Mouse (Mus musculus): Measurements from ENCODE around the gene Tgoln1. TPM values are rescaled to one million over a fixed set of nuclear protein-coding genes. Genes with fewer than 3 reads are reported as not detected.
A peak's percentile ranks its signal among the peaks of the same experiment; 100 is the strongest.

Tgoln1 gene
- total and polyA plus RNA-seq, 3 experiments, result 29.0 to 68.0 (median 60.1) TPM

GRCm38 (mm10) chr6:72627276-72627675 lies 10.5 kb upstream of the Tgoln1 start:
- H3K4me3 ChIP-seq, result no peak overlapping the region
- intact Hi-C loops (cut with DNase I), result no loop called here
- TF ChIP-seq POLR2A (IDR thresholded peaks at IDR 0.05; ENCODE audit: insufficient read depth, low read depth, low read length) (no peak), EP300 (IDR thresholded peaks at IDR 0.05; ENCODE audit: insufficient read depth, low read depth, low read length) (no peak), CTCF (IDR thresholded peaks at IDR 0.05) (no peak)
- no peaks in the 10 kb centered on the region for H3K79me2 ChIP-seq (replicated peaks; ENCODE audit: control insufficient read depth, insufficient read depth, low read length)
- DNase-seq, result no peak
- H3K9ac ChIP-seq (ENCODE audit: low read depth, low read length), result no peak overlapping the region
- H3K4me1 ChIP-seq (ENCODE audit: control insufficient read depth, insufficient read depth, low read length), result no peaks in the 10 kb centered on the region; the same call in 1 of the 2 replicates
- no peaks in the 10 kb centered on the region for H3K36me3 ChIP-seq (ENCODE audit: control insufficient read depth, insufficient read depth, low read length)
- H3K27ac ChIP-seq, result no peak overlapping the region
- no peaks in the 10 kb centered on the region for H3K27me3 ChIP-seq (ENCODE audit: control insufficient read depth, insufficient read depth, low read length)
- 92% methylated on average over 16 of the region's 16 CpGs for WGBS

DNA sequence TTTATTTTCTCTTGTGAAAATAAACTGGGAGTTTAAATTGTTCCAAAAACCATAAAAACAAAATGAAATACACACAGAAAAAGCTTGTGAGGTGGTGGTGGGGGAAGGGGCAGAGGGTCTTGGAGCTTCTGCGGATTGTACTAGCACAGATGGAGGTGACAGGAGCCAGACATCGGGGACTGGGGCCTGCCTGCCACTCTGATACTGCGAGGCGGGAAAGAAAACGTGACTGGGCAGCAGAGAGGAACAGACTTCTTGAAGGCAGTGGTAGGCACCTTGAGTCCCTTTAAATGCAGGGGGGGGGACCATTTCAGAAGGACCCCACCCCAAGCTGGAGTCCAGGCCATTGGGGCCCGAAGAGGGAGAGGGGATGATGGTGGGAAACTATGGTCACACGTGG lies 9.6 kb upstream of the Tgoln1 start:
- Histone ChIP-seq H3K9ac (ENCODE audit: low read depth, low read length) (no peak overlapping the region), H3K4me1 (ENCODE audit: control insufficient read depth, insufficient read depth, low read length) (no peaks in the 10 kb centered on the region; the same call in 1 of the 2 replicates), H3K36me3 (ENCODE audit: control insufficient read depth, insufficient read depth, low read length) (no peaks in the 10 kb centered on the region), H3K79me2 (replicated peaks; ENCODE audit: control insufficient read depth, insufficient read depth, low read length) (no peaks in the 10 kb centered on the region), H3K27ac (no peak overlapping the region), H3K4me3 (no peak overlapping the region), H3K27me3 (ENCODE audit: control insufficient read depth, insufficient read depth, low read length) (no peaks in the 10 kb centered on the region)
- DNase-seq, result no peak
- 81% methylated on average over 7 of the region's 7 CpGs for WGBS
- no peak for TF ChIP-seq POLR2A (IDR thresholded peaks at IDR 0.05; ENCODE audit: insufficient read depth, low read depth, low read length)
- no peak for TF ChIP-seq EP300 (IDR thresholded peaks at IDR 0.05; ENCODE audit: insufficient read depth, low read depth, low read length)
- no peak for TF ChIP-seq CTCF (IDR thresholded peaks at IDR 0.05)
- intact Hi-C loops (cut with DNase I), result no loop called here

GRCm38 (mm10) chr6:72623661-72624402 lies 7.0 kb upstream of the Tgoln1 start:
- no peaks in the 10 kb centered on the region for H3K79me2 ChIP-seq (replicated peaks; ENCODE audit: control insufficient read depth, insufficient read depth, low read length)
- intact Hi-C loops (cut with DNase I), result no loop called here
- no peak overlapping the region for H3K27ac ChIP-seq
- no peaks in the 10 kb centered on the region for H3K27me3 ChIP-seq (ENCODE audit: control insufficient read depth, insufficient read depth, low read length)
- no peaks in the 10 kb centered on the region; the same call in 1 of the 2 replicates for H3K4me1 ChIP-seq (ENCODE audit: control insufficient read depth, insufficient read depth, low read length)
- no peak overlapping the region for H3K4me3 ChIP-seq
- 86% methylated on average over 8 of the region's 8 CpGs for WGBS
- H3K36me3 ChIP-seq (ENCODE audit: control insufficient read depth, insufficient read depth, low read length), result no peaks in the 10 kb centered on the region
- TF ChIP-seq POLR2A (IDR thresholded peaks at IDR 0.05; ENCODE audit: insufficient read depth, low read depth, low read length) (no peak), CTCF (IDR thresholded peaks at IDR 0.05) (no peak), EP300 (IDR thresholded peaks at IDR 0.05; ENCODE audit: insufficient read depth, low read depth, low read length) (no peak)
- DNase-seq, result peak; percentile 44 to 55
- no peak overlapping the region for H3K9ac ChIP-seq (ENCODE audit: low read depth, low read length)

- no peak overlapping the region for H3K9ac ChIP-seq (ENCODE audit: low read depth, low read length)
- no peak for DNase-seq
- H3K27me3 ChIP-seq (ENCODE audit: control insufficient read depth, insufficient read depth, low read length), result no peaks in the 10 kb centered on the region
- TF ChIP-seq CTCF (IDR thresholded peaks at IDR 0.05) (no peak), EP300 (IDR thresholded peaks at IDR 0.05; ENCODE audit: insufficient read depth, low read depth, low read length) (no peak), POLR2A (IDR thresholded peaks at IDR 0.05; ENCODE audit: insufficient read depth, low read depth, low read length) (no peak)
- H3K36me3 ChIP-seq (ENCODE audit: control insufficient read depth, insufficient read depth, low read length), result no peaks in the 10 kb centered on the region
- no peaks in the 10 kb centered on the region; the same call in 1 of the 2 replicates for H3K4me1 ChIP-seq (ENCODE audit: control insufficient read depth, insufficient read depth, low read length)
- H3K4me3 ChIP-seq, result no peak overlapping the region
- H3K27ac ChIP-seq, result no peak overlapping the region
- intact Hi-C loops (cut with DNase I), result no loop called here
- WGBS, result 59% methylated on average over 3 of the region's 3 CpGs
- no peaks in the 10 kb centered on the region for H3K79me2 ChIP-seq (replicated peaks; ENCODE audit: control insufficient read depth, insufficient read depth, low read length)
These were observed 6.1 kb upstream of the Tgoln1 start for GRCm38 (mm10) chr6:72622917-72623316.

- no peaks in the 10 kb centered on the region for H3K27me3 ChIP-seq (ENCODE audit: control insufficient read depth, insufficient read depth, low read length)
- peaks cover 2% of the 10 kb centered on the region; the same call in 1 of the 2 replicates for H3K36me3 ChIP-seq (ENCODE audit: control insufficient read depth, insufficient read depth, low read length)
- peaks cover 4% of the 10 kb centered on the region for H3K4me1 ChIP-seq (ENCODE audit: control insufficient read depth, insufficient read depth, low read length)
- H3K27ac ChIP-seq, result no peak overlapping the region
- H3K4me3 ChIP-seq, result no peak overlapping the region
- intact Hi-C loops (cut with DNase I), result no loop called here
- TF ChIP-seq CTCF (IDR thresholded peaks at IDR 0.05) (no peak), EP300 (IDR thresholded peaks at IDR 0.05; ENCODE audit: insufficient read depth, low read depth, low read length) (no peak), POLR2A (IDR thresholded peaks at IDR 0.05; ENCODE audit: insufficient read depth, low read depth, low read length) (no peak)
- WGBS, result 41% methylated on average over 5 of the region's 5 CpGs
- H3K9ac ChIP-seq (ENCODE audit: low read depth, low read length), result no peak overlapping the region
- no peak for DNase-seq
- no peaks in the 10 kb centered on the region for H3K79me2 ChIP-seq (replicated peaks; ENCODE audit: control insufficient read depth, insufficient read depth, low read length)
These were observed 4.1 kb upstream of the Tgoln1 start for GRCm38 (mm10) chr6:72620920-72621319.
